Mouse (Mus musculus): ENCODE measurements around the gene Tcf12. TPM values are rescaled to one million over a fixed set of nuclear protein-coding genes. Genes with fewer than 3 reads are reported as not detected.

The Tcf12 gene
- total and polyA plus RNA-seq, 2 experiments from 2014 or later: 37.4 to 122 TPM

DNA sequence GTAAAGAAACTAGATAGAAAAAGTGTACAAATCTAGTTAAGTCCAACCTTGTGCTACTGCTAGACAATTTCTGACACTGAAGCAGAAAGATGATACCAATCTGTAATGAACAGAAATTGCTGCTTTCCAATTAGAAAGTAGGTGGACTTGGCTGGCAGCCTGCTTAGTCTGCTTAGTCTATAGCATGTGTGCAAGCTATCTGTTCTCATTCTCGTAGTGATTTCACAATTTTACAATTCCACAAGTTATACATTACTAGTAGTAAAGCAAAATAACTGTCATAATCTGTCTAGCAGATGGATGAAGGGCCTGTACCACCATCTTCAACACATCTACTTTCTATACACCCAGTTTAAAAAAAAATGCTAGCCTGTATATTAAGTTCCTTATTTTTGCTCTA is 175.5 kb downstream of the Tcf12 start:
- no peak for TF ChIP-seq CTCF (IDR thresholded peaks at IDR 0.05)
- WGBS: 88% methylated on average over 1 of the region's 1 CpGs
- Histone ChIP-seq H3K27ac (ENCODE audit: low read depth, low read length) (no peak overlapping the region), H3K9ac (replicated peaks; ENCODE audit: low read length, poor library complexity, severe bottlenecking) (no peak overlapping the region), H3K27me3 (ENCODE audit: insufficient read depth, low read length) (no peaks in the 10 kb centered on the region), H3K36me3 (ENCODE audit: insufficient read depth, low read length) (no peaks in the 10 kb centered on the region), H3K4me3 (ENCODE audit: low read depth, low read length) (no peak overlapping the region), H3K9me3 (ENCODE audit: low read length) (no peaks in the 10 kb centered on the region), H3K4me1 (ENCODE audit: insufficient read depth, low read length) (no peaks in the 10 kb centered on the region), H3K4me2 (ENCODE audit: low read depth, low read length, poor library complexity, severe bottlenecking) (no peak overlapping the region)
- DNase-seq (ENCODE audit: low spot score) (no peak), ATAC-seq (ENCODE audit: low FRiP score) (no peak)

DNA sequence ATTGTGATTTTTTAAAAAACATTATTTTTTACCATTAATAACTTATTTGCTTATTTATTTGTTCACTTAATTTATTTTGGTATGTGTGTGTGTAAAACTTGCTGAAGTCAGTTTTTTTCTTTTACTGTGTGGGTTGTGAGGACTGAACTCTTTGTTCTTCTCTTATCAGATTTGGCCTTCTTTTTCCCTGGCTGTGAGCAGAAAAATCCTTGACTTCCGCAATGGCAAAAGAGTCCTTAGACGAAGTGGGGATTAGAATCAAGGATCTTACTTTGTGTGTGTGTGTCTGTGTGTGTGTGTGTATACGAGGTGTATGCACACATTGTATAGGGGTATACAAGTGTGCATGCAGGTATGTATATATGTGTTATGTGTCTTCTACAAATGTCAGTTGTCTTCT is 176.8 kb downstream of the Tcf12 start:
- Histone ChIP-seq H3K9ac (replicated peaks; ENCODE audit: low read length, poor library complexity, severe bottlenecking) (no peak overlapping the region), H3K36me3 (ENCODE audit: insufficient read depth, low read length) (no peaks in the 10 kb centered on the region), H3K27me3 (ENCODE audit: insufficient read depth, low read length) (no peaks in the 10 kb centered on the region), H3K9me3 (ENCODE audit: low read length) (no peaks in the 10 kb centered on the region), H3K4me2 (ENCODE audit: low read depth, low read length, poor library complexity, severe bottlenecking) (no peak overlapping the region), H3K4me1 (ENCODE audit: insufficient read depth, low read length) (no peaks in the 10 kb centered on the region), H3K4me3 (ENCODE audit: low read depth, low read length) (no peak overlapping the region), H3K27ac (ENCODE audit: low read depth, low read length) (no peak overlapping the region)
- ATAC-seq (ENCODE audit: low FRiP score) (no peak), DNase-seq (ENCODE audit: low spot score) (no peak)
- WGBS: 77% methylated on average over 3 of the region's 3 CpGs
- TF ChIP-seq CTCF (IDR thresholded peaks at IDR 0.05): no peak

DNA sequence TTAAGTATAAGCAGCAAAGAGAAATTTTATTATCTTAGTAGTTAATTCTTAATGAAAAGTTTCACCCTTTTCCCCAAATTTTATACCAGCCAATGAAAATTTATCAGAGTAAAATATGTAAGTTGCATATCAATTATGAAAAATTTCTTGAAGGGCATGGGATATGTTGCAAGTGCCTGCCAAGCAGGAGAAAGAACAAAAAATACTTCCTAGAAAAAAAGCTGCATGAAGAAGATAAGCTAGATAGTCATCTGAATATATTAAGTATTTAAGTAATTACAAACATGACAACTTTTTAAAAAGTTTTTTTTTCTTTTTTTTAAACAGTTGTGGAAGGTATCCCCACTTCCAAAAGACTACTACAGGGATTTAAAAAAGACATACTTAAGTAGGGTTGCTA is 179.7 kb downstream of the Tcf12 start:
- Histone ChIP-seq H3K4me3 (ENCODE audit: low read depth, low read length) (no peak overlapping the region), H3K27me3 (ENCODE audit: insufficient read depth, low read length) (no peaks in the 10 kb centered on the region), H3K9me3 (ENCODE audit: low read length) (no peaks in the 10 kb centered on the region), H3K9ac (replicated peaks; ENCODE audit: low read length, poor library complexity, severe bottlenecking) (no peak overlapping the region), H3K4me1 (ENCODE audit: insufficient read depth, low read length) (no peaks in the 10 kb centered on the region), H3K27ac (ENCODE audit: low read depth, low read length) (no peak overlapping the region), H3K4me2 (ENCODE audit: low read depth, low read length, poor library complexity, severe bottlenecking) (no peak overlapping the region), H3K36me3 (ENCODE audit: insufficient read depth, low read length) (no peaks in the 10 kb centered on the region)
- DNase-seq (ENCODE audit: low spot score) (no peak), ATAC-seq (ENCODE audit: low FRiP score) (no peak)
- TF ChIP-seq CTCF (IDR thresholded peaks at IDR 0.05): no peak

DNA sequence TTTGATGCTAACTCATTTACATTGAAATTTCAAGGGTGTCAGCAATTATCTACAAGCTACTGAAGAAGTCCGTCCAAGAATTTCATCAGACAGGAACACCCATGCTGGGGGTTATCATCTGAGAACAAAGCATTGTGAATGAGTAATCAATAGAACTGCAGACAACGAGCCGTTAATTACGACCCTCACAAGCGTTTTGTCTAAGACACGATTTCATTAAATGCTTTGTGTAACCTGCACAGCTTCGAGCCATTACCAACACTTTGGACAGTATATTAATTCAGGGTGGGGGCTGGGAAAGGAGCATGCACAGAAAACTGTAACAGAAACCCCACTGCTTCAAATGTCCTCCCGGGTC is 180.3 kb downstream of the Tcf12 start:
- Histone ChIP-seq H3K27ac (ENCODE audit: low read depth, low read length) (no peak overlapping the region), H3K4me3 (ENCODE audit: low read depth, low read length) (no peak overlapping the region), H3K9ac (replicated peaks; ENCODE audit: low read length, poor library complexity, severe bottlenecking) (no peak overlapping the region), H3K9me3 (ENCODE audit: low read length) (no peaks in the 10 kb centered on the region), H3K36me3 (ENCODE audit: insufficient read depth, low read length) (no peaks in the 10 kb centered on the region), H3K4me1 (ENCODE audit: insufficient read depth, low read length) (no peaks in the 10 kb centered on the region), H3K27me3 (ENCODE audit: insufficient read depth, low read length) (no peaks in the 10 kb centered on the region), H3K4me2 (ENCODE audit: low read depth, low read length, poor library complexity, severe bottlenecking) (no peak overlapping the region)
- WGBS: 57% methylated on average over 8 of the region's 8 CpGs
- DNase-seq (ENCODE audit: low spot score) (peak; percentile 4), ATAC-seq (ENCODE audit: low FRiP score) (no peak)
- no peak for TF ChIP-seq CTCF (IDR thresholded peaks at IDR 0.05)

DNA sequence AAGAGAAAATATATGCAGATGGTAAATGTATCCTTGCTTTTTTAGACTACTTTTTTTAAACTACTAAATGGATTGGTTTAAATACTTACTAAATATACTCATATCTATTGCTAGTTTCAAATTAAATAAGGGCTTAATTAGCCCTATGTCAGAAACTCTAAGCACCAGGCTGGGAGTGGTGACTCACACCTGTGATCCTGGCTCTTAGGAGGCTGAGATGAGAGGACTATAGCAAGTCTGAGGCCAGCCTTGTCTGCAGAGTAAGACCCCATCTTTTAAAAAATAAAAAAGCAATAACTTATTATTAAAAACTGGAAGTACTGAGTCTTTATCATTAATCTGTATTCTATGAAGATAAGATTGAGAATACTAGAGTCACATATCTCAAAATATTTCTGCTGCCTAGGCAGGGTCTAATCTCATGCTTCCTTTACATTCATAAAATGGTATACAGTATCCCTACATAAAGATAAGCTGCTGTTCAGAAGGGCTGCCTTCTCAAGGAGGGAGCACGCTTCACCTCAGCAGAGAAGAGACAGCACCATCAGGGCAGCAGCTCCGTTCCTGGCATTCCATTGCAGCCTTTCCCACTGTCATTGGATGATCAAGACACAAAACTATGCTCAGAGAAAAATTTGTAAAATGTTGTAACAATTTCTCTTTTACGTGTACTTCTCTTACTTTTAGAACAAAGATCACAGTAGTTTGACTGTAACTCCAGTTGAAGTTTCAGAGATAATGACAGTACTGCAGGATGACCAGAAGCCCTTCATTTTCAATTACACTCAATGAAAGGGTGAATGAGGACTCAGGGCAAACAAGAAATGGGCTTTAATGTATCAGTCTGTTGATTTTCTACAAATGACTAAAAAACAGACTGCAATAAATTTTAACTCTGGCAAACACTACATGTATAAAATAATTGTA is 181.0 kb downstream of the Tcf12 start:
- no peaks in the 10 kb centered on the region for H3K36me3 ChIP-seq (ENCODE audit: insufficient read depth, low read length)

DNA sequence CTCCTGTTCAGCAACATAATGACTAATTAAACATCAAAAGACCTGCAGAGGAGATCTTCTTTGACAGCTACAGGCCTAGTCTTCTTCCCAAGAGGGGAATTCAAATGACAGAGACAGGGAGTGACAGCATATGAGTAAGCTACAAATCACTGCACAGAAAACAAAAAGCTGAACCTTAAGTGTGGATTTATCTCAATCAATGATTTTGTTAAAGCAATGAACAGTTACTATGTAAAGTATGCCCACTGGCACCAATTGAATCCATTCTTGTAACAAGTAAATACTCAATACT is 195.1 kb downstream of the Tcf12 start:
- no peak for DNase-seq (ENCODE audit: low spot score)
- Histone ChIP-seq H3K27me3 (ENCODE audit: insufficient read depth, low read length) (no peaks in the 10 kb centered on the region), H3K4me2 (ENCODE audit: low read depth, low read length, poor library complexity, severe bottlenecking) (no peak overlapping the region), H3K36me3 (ENCODE audit: insufficient read depth, low read length) (no peaks in the 10 kb centered on the region), H3K9me3 (ENCODE audit: low read length) (no peaks in the 10 kb centered on the region), H3K4me1 (ENCODE audit: insufficient read depth, low read length) (0 out of 2 replicates have a peak, but pooled peaks cover 4% of the 10 kb centered on the region), H3K27ac (ENCODE audit: low read depth, low read length) (no peak overlapping the region), H3K9ac (replicated peaks; ENCODE audit: low read length, poor library complexity, severe bottlenecking) (no peak overlapping the region), H3K4me3 (ENCODE audit: low read depth, low read length) (no peak overlapping the region)
- TF ChIP-seq CTCF (IDR thresholded peaks at IDR 0.05): no peak
- ATAC-seq (ENCODE audit: low FRiP score): no peak

More for the DNA sequence above, 181.0 kb downstream of the Tcf12 start:
- H3K4me1 ChIP-seq (ENCODE audit: insufficient read depth, low read length): no peaks in the 10 kb centered on the region
- no peak overlapping the region for H3K9ac ChIP-seq (replicated peaks; ENCODE audit: low read length, poor library complexity, severe bottlenecking)
- H3K27me3 ChIP-seq (ENCODE audit: insufficient read depth, low read length): no peaks in the 10 kb centered on the region
- H3K27ac ChIP-seq (ENCODE audit: low read depth, low read length): no peak overlapping the region
- DNase-seq (ENCODE audit: low spot score) (no peak), ATAC-seq (ENCODE audit: low FRiP score) (no peak)
- H3K9me3 ChIP-seq (ENCODE audit: low read length): no peaks in the 10 kb centered on the region
- H3K4me2 ChIP-seq (ENCODE audit: low read depth, low read length, poor library complexity, severe bottlenecking): no peak overlapping the region
- TF ChIP-seq CTCF (IDR thresholded peaks at IDR 0.05): no peak
- 76% methylated on average over 3 of the region's 3 CpGs for WGBS
- H3K4me3 ChIP-seq (ENCODE audit: low read depth, low read length): no peak overlapping the region

Data from midbrain, postnatal 0 days (tissue).